Mouse (Mus musculus): ENCODE results near the gene Tbc1d5.

- TF ChIP-seq CTCF (IDR thresholded peaks at IDR 0.05; ENCODE audit: control insufficient read depth, insufficient read depth, insufficient read length) (no peak), MAX (IDR thresholded peaks at IDR 0.05) (no peak), MYOG (IDR thresholded peaks at IDR 0.05; ENCODE audit: control insufficient read depth, extremely low read depth, insufficient read length) (no peak), CEBPB (IDR thresholded peaks at IDR 0.05; ENCODE audit: low read depth) (no peak), USF1 (IDR thresholded peaks at IDR 0.05; ENCODE audit: low read depth) (no peak)
Observed at GRCm38 (mm10) chr17:50874067-50874466, 305.1 kb downstream of the Tbc1d5 start.
